Mouse (Mus musculus) embryonic fibroblast, embryonic 13.5 days (primary cell): ENCODE measurements around the gene Tia1. TPM values are rescaled to one million over a fixed set of nuclear protein-coding genes. Genes with fewer than 3 reads are reported as not detected.
A peak's percentile ranks its signal among the peaks of the same experiment; 100 is the strongest.

Experiments used
- H3K27ac ChIP-seq: 2 replicates; pipeline ENCODE4 v1.5.1; 2012; ENCODE audit warnings: low read length, control low read depth, inconsistent platforms; ENCODE audit not compliant: insufficient read depth
- H3K4me1 ChIP-seq: 2 replicates; pipeline ENCODE4 v1.6.1; 2011; ENCODE audit warnings: low read length; ENCODE audit not compliant: control insufficient read depth, insufficient read depth
- H3K4me3 ChIP-seq: 2 replicates; pipeline ENCODE4 v1.5.1; 2011; ENCODE audit warnings: mild to moderate bottlenecking, control low read depth, low read length; ENCODE audit not compliant: insufficient read depth
- CTCF ChIP-seq: IDR thresholded peaks from 2 replicates; pipeline ENCODE4 v1.5.1; 2011; ENCODE audit warnings: mild to moderate bottlenecking, control low read depth, low read length, moderate library complexity, borderline replicate concordance; ENCODE audit not compliant: insufficient read depth
- POLR2A ChIP-seq: IDR thresholded peaks from 2 replicates; pipeline ENCODE4 v1.6.1; 2011; ENCODE audit warnings: low read depth, mild to moderate bottlenecking, control low read depth, low read length, moderate library complexity
- polyA plus RNA-seq: library from polyadenylated mRNA; stranded (reverse); fragments of >200 nt; gene quantifications from 2 replicates; pipeline ENCODE4 v1.2.4, GENCODE M21; 2011; ENCODE audit warnings: low read depth; ENCODE audit not compliant: missing spikeins, insufficient read length

Tia1 gene
- polyA plus RNA-seq, 1 experiment = 133 TPM

DNA sequence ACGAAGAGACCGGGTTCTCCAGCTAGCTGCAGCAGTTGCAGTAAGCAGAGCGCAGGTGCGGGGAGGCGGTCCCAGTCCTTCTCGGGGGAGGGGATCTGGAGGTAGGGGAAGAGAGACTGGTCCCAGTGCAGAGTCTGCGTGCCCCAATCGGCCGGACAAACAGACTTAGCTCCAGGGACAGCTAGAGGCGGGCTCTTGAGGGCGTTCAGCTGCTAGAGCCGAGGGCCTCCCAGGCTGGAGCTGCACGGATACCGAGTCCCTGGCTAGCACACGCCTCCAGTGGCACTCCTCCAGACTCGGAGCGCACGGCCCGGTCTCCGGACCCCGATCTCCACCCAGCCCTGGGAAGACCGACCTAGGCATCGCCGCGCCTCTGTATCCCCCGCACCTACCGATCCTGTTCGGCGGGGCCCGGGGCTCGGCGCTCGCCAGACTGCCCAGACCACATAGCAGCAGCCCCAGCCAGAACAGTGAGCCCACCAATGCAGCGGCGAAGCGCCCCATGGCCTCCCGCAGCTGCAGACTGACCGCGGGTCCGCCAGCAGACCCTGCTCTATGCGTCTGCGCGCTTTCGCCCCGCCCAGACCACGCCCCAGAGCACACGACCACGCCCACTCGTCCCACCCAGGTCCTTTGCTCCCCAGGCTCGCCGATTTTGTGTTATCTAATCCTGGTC is 7.3 kb upstream of the Tia1 start, which contains the start of gene Pcyox1:
Gene Pcyox1 (minus strand): TSS at position 574 of the 676 bp plus-strand sequence.
- no peak for TF ChIP-seq CTCF
- TF ChIP-seq POLR2A = peak; percentile 98
- Histone ChIP-seq H3K4me3 (peak within 1 kb of the TSS; percentile 77), H3K4me1 (peaks cover 9% of the 10 kb centered on the region), H3K27ac (peak within 1 kb of the TSS; percentile 22)

GRCm38 (mm10) chr6:86397257-86397980 is 6.6 kb upstream of the Tia1 start:
- Histone ChIP-seq H3K4me3 (peak overlapping the region; percentile 47), H3K27ac (peak overlapping the region; percentile 22), H3K4me1 (peaks cover 9% of the 10 kb centered on the region)
- TF ChIP-seq CTCF (no peak), POLR2A (no peak; the same call in 1 of the 2 replicates)

- Histone ChIP-seq H3K4me3 (no peak overlapping the region), H3K4me1 (peaks cover 9% of the 10 kb centered on the region), H3K27ac (no peak overlapping the region)
- TF ChIP-seq POLR2A (no peak), CTCF (no peak)
Measured at GRCm38 (mm10) chr6:86398986-86399385, 5.0 kb upstream of the Tia1 start.

DNA sequence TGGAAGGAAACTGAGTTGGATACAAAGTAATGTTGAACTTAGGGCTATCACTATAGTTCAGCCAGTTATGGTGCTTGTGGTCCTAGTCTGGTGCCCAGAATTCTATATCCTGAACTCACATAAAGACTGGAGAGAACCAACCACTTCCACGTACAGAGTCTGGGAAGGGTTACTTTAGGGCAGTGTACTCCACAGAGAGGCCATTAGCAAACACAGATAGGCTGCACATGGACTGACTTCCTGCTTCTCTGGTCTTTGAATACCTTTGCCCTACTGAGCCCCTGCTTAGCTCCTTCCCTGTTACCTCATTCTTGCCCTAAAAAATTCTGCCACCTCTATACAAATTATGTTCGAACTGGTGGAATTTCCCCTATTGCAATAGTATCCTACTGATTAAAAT is 4.0 kb upstream of the Tia1 start:
- Histone ChIP-seq H3K4me1 (peaks cover 9% of the 10 kb centered on the region), H3K27ac (no peak overlapping the region), H3K4me3 (no peak overlapping the region)
- no peak for TF ChIP-seq POLR2A
- TF ChIP-seq CTCF = no peak

DNA sequence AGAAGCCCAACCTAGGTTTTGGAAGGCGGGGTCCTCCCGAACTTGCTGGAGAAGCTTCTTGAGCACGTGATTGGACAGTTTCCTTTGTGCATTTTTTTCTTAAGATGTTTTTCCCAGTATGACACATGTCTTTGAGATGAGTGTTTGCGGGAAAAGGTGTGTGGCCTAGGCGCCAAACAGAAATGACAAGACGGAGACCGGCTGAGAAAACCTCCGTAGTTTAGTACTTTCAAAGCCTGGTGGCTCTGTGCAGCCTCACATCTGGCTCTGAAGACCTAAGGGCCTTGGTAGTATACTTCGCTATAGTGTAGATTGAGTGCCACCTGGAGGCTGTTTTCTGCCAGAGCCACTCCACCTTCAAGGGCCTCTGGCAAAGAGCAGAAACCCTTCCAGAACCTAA is 3.0 kb upstream of the Tia1 start:
- Histone ChIP-seq H3K27ac (no peak overlapping the region), H3K4me3 (peak overlapping the region; percentile 28), H3K4me1 (peaks cover 6% of the 10 kb centered on the region; the same call in 1 of the 2 replicates)
- TF ChIP-seq POLR2A (no peak), CTCF (no peak)

- H3K27ac ChIP-seq = peak overlapping the region; percentile 60
- TF ChIP-seq POLR2A (no peak), CTCF (no peak)
Measured at GRCm38 (mm10) chr6:86402681-86403607, 1.1 kb upstream of the Tia1 start.

GRCm38 (mm10) chr6:86403728-86404099 is 305 bp upstream of the Tia1 start:
- Histone ChIP-seq H3K4me1 (0 out of 2 replicates have a peak, but pooled peaks cover 2% of the 10 kb centered on the region), H3K27ac (no peak overlapping the region; the same call in 1 of the 2 replicates), H3K4me3 (no peak overlapping the region)
- TF ChIP-seq CTCF = no peak
- TF ChIP-seq POLR2A = no peak

More at GRCm38 (mm10) chr6:86402681-86403607, 1.1 kb upstream of the Tia1 start:
- H3K4me1 ChIP-seq = peaks cover 4% of the 10 kb centered on the region; the same call in 1 of the 2 replicates
- peak overlapping the region; percentile 37 for H3K4me3 ChIP-seq

DNA sequence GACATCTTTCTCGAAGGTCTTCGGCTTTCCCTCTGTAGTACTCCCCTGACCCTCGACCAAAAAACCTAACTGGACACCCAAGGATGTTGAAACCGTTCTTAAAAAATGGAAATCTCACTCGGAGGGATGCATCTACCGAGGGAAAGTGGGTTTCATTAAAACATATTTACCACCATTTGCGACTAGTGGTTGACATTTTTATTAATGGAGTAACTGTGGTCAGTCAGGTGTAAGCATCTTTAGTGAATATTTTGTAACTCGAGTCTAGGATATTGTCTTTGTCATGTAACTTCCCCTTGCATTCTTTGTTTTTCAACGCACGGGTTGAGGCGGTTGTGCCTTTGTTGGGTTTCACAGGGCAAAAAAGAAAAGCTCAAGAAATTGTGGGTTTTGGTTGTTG is 977 bp downstream of the Tia1 start:
- peak overlapping the region; percentile 68 for H3K4me3 ChIP-seq
- H3K27ac ChIP-seq = peak overlapping the region; percentile 95; the same call in 1 of the 2 replicates
- 0 out of 2 replicates have a peak, but pooled peaks cover 5% of the 10 kb centered on the region for H3K4me1 ChIP-seq
- TF ChIP-seq CTCF = no peak
- TF ChIP-seq POLR2A = no peak

- peaks cover 5% of the 10 kb centered on the region; the same call in 1 of the 2 replicates for H3K4me1 ChIP-seq
- no peak overlapping the region for H3K27ac ChIP-seq
- no peak overlapping the region for H3K4me3 ChIP-seq
- no peak for TF ChIP-seq POLR2A
- TF ChIP-seq CTCF = no peak
Measured at GRCm38 (mm10) chr6:86406306-86406705, 2.3 kb downstream of the Tia1 start.
